ENCODE assay signal across 10 mouse cellular contexts in the genomic region with DNA sequence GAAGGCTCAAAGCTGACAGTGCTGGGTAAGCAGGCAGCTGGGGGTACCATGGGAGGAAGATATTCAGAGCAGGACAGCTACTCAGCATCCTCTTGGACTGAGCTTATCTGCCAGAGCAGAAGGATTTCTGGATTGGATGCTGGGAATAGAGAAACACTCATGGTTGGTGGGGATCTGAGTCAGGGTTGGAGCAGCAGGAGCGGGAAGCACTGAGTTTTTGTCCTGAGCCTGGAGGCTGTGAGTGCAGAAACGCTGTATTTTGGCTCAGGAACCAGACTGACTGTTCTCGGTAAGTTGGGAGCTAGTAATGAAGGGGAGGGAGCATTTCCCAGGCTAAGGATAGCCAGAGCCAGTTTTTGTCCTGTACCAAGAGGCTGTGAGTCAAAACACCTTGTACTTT. TPM values are rescaled to one million over a fixed set of nuclear protein-coding genes. Genes with fewer than 3 reads are reported as not detected.
A peak's percentile ranks its signal among the peaks of the same experiment; 100 is the strongest.
DNase-seq lines count a peak whose midpoint lies in the region; ATAC-seq and TF ChIP-seq lines count a peak whose summit lies in the region.
"Had no signal": no experiment of that assay in that cellular context is flagged by ENCODE, and none has a peak within 500 bp of the region (broad histone marks: within the 10 kb centered on the region; RNA-seq: fewer than 3 reads in every experiment).

No protein-coding gene starts in this region.

- H3K36me3 ChIP-seq in liver, embryonic 11.5 days (ENCODE audit: control insufficient read depth, insufficient read depth, low read length) = no peaks in the 10 kb centered on the region
- no peaks in the 10 kb centered on the region for H3K36me3 ChIP-seq in liver, postnatal 0 days (replicated peaks; ENCODE audit: insufficient read depth, low read length)
- no peaks in the 10 kb centered on the region for H3K36me3 ChIP-seq in embryonic facial prominence, embryonic 15.5 days
- no peaks in the 10 kb centered on the region for H3K36me3 ChIP-seq in hindbrain, embryonic 15.5 days
- H3K36me3 ChIP-seq in neural tube, embryonic 13.5 days = no peaks in the 10 kb centered on the region

- H3K4me2 ChIP-seq in liver, embryonic 11.5 days = peak overlapping the region; percentile 57
- no peak overlapping the region for H3K4me2 ChIP-seq in liver, postnatal 0 days (ENCODE audit: low read depth, low read length)
- peak overlapping the region; percentile 49 for H3K4me2 ChIP-seq in embryonic facial prominence, embryonic 15.5 days (replicated peaks)
- H3K4me2 ChIP-seq in hindbrain, embryonic 15.5 days = peak overlapping the region; percentile 73
- H3K4me2 ChIP-seq in neural tube, embryonic 13.5 days = peak overlapping the region; percentile 55

- H3K4me3 ChIP-seq in liver, embryonic 11.5 days (ENCODE audit: low read depth, low read length) = no peak overlapping the region
- H3K4me3 ChIP-seq in liver, postnatal 0 days (ENCODE audit: low read depth, low read length) = no peak overlapping the region
- H3K4me3 ChIP-seq in embryonic facial prominence, embryonic 15.5 days (replicated peaks) = peak overlapping the region; percentile 26
- H3K4me3 ChIP-seq in hindbrain, embryonic 15.5 days = peak overlapping the region; percentile 39
- H3K4me3 ChIP-seq in neural tube, embryonic 13.5 days = peak overlapping the region; percentile 22
- H3K4me3 ChIP-seq: megakaryocyte, embryonic 14.5 days had no signal

- DNase-seq in liver, embryonic 11.5 days (ENCODE audit: low spot score) = no peak
- DNase-seq in liver, postnatal 0 days = no peak
- DNase-seq in adrenal gland, postnatal 4 days (ENCODE audit: low spot score in 2 of 2) = no peak
- DNase-seq in adrenal gland, postnatal 14 days = no peak
- DNase-seq: cerebellum, adult 9-11 months; kidney, postnatal 36 days had no signal

- no peak overlapping the region for H3K27ac ChIP-seq in liver, embryonic 11.5 days (ENCODE audit: low read depth, low read length)
- H3K27ac ChIP-seq in liver, postnatal 0 days (ENCODE audit: low read depth) = no peak overlapping the region
- H3K27ac ChIP-seq in embryonic facial prominence, embryonic 15.5 days (replicated peaks) = no peak overlapping the region
- no peak overlapping the region for H3K27ac ChIP-seq in hindbrain, embryonic 15.5 days (replicated peaks)
- H3K27ac ChIP-seq in neural tube, embryonic 13.5 days (replicated peaks) = no peak overlapping the region

- no peak for TF ChIP-seq EP300 in liver, postnatal 0 days (IDR thresholded peaks at IDR 0.05; ENCODE audit: low read depth)

- H3K9ac ChIP-seq in liver, embryonic 11.5 days (ENCODE audit: low read depth, low read length) = no peak overlapping the region
- H3K9ac ChIP-seq in liver, postnatal 0 days (replicated peaks) = no peak overlapping the region
- no peak overlapping the region for H3K9ac ChIP-seq in embryonic facial prominence, embryonic 15.5 days
- H3K9ac ChIP-seq in hindbrain, embryonic 15.5 days = no peak overlapping the region
- no peak overlapping the region for H3K9ac ChIP-seq in neural tube, embryonic 13.5 days

- ATAC-seq in liver, embryonic 11.5 days (replicated peaks; ENCODE audit: low FRiP score) = no peak
- ATAC-seq in liver, postnatal 0 days = no peak
- ATAC-seq in embryonic facial prominence, embryonic 15.5 days (ENCODE audit: insufficient number of reproducible peaks, low FRiP score, low TSS enrichment, low read depth) = no peak
- 0 out of 2 replicates have a peak, but pooled peaks have one; percentile 8 for ATAC-seq in hindbrain, embryonic 15.5 days (ENCODE audit: low FRiP score, low read depth)
- ATAC-seq in neural tube, embryonic 13.5 days (ENCODE audit: low read depth) = no peak

- 0 out of 2 replicates have a peak, but pooled peaks cover 3% of the 10 kb centered on the region for H3K4me1 ChIP-seq in liver, embryonic 11.5 days (replicated peaks; ENCODE audit: control insufficient read depth, insufficient read depth, low read length)
- no peaks in the 10 kb centered on the region for H3K4me1 ChIP-seq in liver, postnatal 0 days (ENCODE audit: insufficient read depth)
- peaks cover 10% of the 10 kb centered on the region for H3K4me1 ChIP-seq in embryonic facial prominence, embryonic 15.5 days
- H3K4me1 ChIP-seq in hindbrain, embryonic 15.5 days (replicated peaks) = peaks cover 19% of the 10 kb centered on the region
- H3K4me1 ChIP-seq in neural tube, embryonic 13.5 days (replicated peaks) = peaks cover 22% of the 10 kb centered on the region

- 25% methylated on average over 3 of the region's 3 CpGs for WGBS in liver, embryonic 11.5 days
- 35% methylated on average over 3 of the region's 3 CpGs for whole genome bisulfite sequencing in liver, postnatal 0 days (ENCODE audit: insufficient replicate concordance)
- 22% methylated on average over 3 of the region's 3 CpGs for WGBS in embryonic facial prominence, embryonic 15.5 days
- WGBS in hindbrain, embryonic 15.5 days = 20% methylated on average over 3 of the region's 3 CpGs
- WGBS in neural tube, embryonic 13.5 days = 30% methylated on average over 3 of the region's 3 CpGs

- H3K9me3 ChIP-seq in liver, embryonic 11.5 days (ENCODE audit: control insufficient read depth, low read length) = no peaks in the 10 kb centered on the region
- H3K9me3 ChIP-seq in liver, postnatal 0 days (ENCODE audit: low read length) = no peaks in the 10 kb centered on the region
- H3K9me3 ChIP-seq in embryonic facial prominence, embryonic 15.5 days (replicated peaks) = no peaks in the 10 kb centered on the region
- H3K9me3 ChIP-seq in hindbrain, embryonic 15.5 days = no peaks in the 10 kb centered on the region
- H3K9me3 ChIP-seq in neural tube, embryonic 13.5 days = no peaks in the 10 kb centered on the region
- H3K9me3 ChIP-seq: megakaryocyte, embryonic 14.5 days had no signal

- H3K27me3 ChIP-seq in liver, embryonic 11.5 days (replicated peaks; ENCODE audit: control insufficient read depth, insufficient read depth, low read length) = peaks cover 10% of the 10 kb centered on the region
- H3K27me3 ChIP-seq in liver, postnatal 0 days (ENCODE audit: insufficient read depth, low read length) = no peaks in the 10 kb centered on the region
- peaks cover 9% of the 10 kb centered on the region; the same call in 1 of the 2 replicates for H3K27me3 ChIP-seq in embryonic facial prominence, embryonic 15.5 days
- H3K27me3 ChIP-seq in hindbrain, embryonic 15.5 days = no peaks in the 10 kb centered on the region
- H3K27me3 ChIP-seq in neural tube, embryonic 13.5 days = peaks cover 23% of the 10 kb centered on the region

- TF ChIP-seq CTCF in liver, postnatal 0 days (IDR thresholded peaks at IDR 0.05; ENCODE audit: low read depth) = no peak

RNA-seq across cellular contexts. Expression of gene Prss2, which starts 21.4 kb away (rescaled TPM):
- polyA plus RNA-seq in liver, embryonic 11.5 days (2014; fragmentation: Nextera tagmentation; extraction: Ambion mirVana) = 0.22 TPM in 1 of 2 replicates, not detected in the other
- 0.18 and 10.5 TPM in 2 replicates for polyA plus RNA-seq in liver, postnatal 0 days (2015; fragmentation: Nextera tagmentation; extraction: Ambion mirVana)
- not detected in 2 replicates for polyA plus RNA-seq in embryonic facial prominence, embryonic 15.5 days (2015; fragmentation: Nextera tagmentation; extraction: Ambion mirVana)
- not detected in 2 replicates for polyA plus RNA-seq in hindbrain, embryonic 15.5 days (2015; fragmentation: Nextera tagmentation; extraction: Ambion mirVana)
- not detected in 2 replicates for polyA plus RNA-seq in neural tube, embryonic 13.5 days (2015; fragmentation: Nextera tagmentation; extraction: Ambion mirVana)
- total RNA-seq in adrenal gland, postnatal 4 days (2021) = 100 to 1,000 TPM in 1 of 2 experiments, not detected in 1; 892 TPM
- total RNA-seq in adrenal gland, postnatal 14 days (2021) = 0.44 TPM in 1 of 2 replicates, not detected in the other

Comparison
In these comparisons a context has a peak if more than half of its experiments do, and no peak if none do; other contexts are left out.
1. H3K4me3 ChIP-seq: peak in embryonic facial prominence, embryonic 15.5 days (single experiment), hindbrain, embryonic 15.5 days (single experiment) and neural tube, embryonic 13.5 days (single experiment); none in liver, embryonic 11.5 days (single experiment) and liver, postnatal 0 days (single experiment).